Mouse (Mus musculus): ENCODE measurements around the gene Plppr5. TPM values are rescaled to one million over a fixed set of nuclear protein-coding genes. Genes with fewer than 3 reads are reported as not detected.

Gene Plppr5
- total and polyA plus RNA-seq, 3 experiments = not detected

DNA sequence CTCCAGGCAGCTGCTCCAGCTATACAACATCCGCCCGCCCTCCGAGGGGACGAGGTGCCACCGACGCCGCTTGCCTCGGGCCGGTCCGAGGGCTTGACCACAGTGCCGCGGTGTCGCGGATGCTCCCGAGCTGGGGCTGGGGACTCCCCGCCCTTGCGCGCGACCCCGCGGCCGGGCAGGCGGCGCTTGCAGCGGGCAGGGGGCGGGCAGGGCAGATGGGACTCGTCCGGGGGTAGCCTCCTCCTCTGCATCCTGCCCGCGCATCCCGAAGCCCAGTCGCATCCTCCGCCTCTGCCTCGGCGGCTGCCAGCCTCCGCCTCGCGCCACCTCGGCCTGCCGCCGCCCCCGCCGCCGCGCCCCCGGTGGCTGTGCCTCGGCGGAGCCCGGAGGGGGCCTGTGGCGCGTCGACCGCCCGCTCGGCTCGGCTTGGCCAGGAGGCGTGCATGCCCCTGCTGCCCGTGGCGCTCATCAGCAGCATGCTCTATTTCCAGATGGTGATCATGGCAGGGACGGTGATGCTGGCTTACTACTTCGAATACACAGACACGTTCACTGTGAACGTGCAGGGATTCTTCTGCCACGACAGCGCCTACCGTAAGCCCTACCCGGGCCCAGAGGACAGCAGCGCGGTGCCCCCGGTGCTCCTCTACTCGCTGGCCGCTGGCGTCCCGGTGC, 754 bp downstream of the Plppr5 start:
- Histone ChIP-seq H3K27me3 (ENCODE audit: control insufficient read depth in 1 of 2, insufficient read depth in 2 of 2, low read length in 2 of 2) (no peaks in the 10 kb centered on the region), H3K4me3 (ENCODE audit: control insufficient read depth in 1 of 2, insufficient read depth in 1 of 2, low read depth in 2 of 2, low read length in 2 of 2) (no peak overlapping the region), H3K36me3 (ENCODE audit: control insufficient read depth in 1 of 2, insufficient read depth in 2 of 2, low read length in 2 of 2) (no peaks in the 10 kb centered on the region), H3K79me2 (ENCODE audit: control insufficient read depth, insufficient read depth, low read length, poor library complexity) (no peaks in the 10 kb centered on the region), H3K4me1 (ENCODE audit: control insufficient read depth in 1 of 2, insufficient read depth in 2 of 2, low read length in 2 of 2) (no peaks in the 10 kb centered on the region), H3K9ac (ENCODE audit: control insufficient read depth, low read depth, low read length, poor library complexity, severe bottlenecking) (no peak overlapping the region), H3K9me3 (replicated peaks; ENCODE audit: insufficient read depth, low read length) (no peaks in the 10 kb centered on the region), H3K27ac (ENCODE audit: control insufficient read depth, low read depth, low read length) (no peak overlapping the region)
- no peak for DNase-seq (ENCODE audit: low read depth, low spot score)
- TF ChIP-seq USF2 (IDR thresholded peaks at IDR 0.05; ENCODE audit: borderline replicate concordance in 1 of 2, insufficient read depth in 1 of 2, low read depth in 1 of 2, low read length in 2 of 2) = no peak
- TF ChIP-seq EP300 (IDR thresholded peaks at IDR 0.05; ENCODE audit: low read depth in 1 of 2, low read length in 2 of 2) = no peak
- no peak for TF ChIP-seq RCOR1 (IDR thresholded peaks at IDR 0.05; ENCODE audit: low read depth, low read length)
- no peak for TF ChIP-seq USF1 (IDR thresholded peaks at IDR 0.05; ENCODE audit: low read depth, low read length)
- no peak for TF ChIP-seq MYB (IDR thresholded peaks at IDR 0.05; ENCODE audit: low read depth, low read length)
- no peak for TF ChIP-seq POLR2A (IDR thresholded peaks at IDR 0.05; ENCODE audit: control insufficient read depth in 1 of 2, insufficient read depth in 1 of 2, low read depth in 1 of 2, low read length in 2 of 2, poor library complexity in 1 of 2)
- no peak for TF ChIP-seq TAL1 (IDR thresholded peaks at IDR 0.05; ENCODE audit: low read length)
- no peak for TF ChIP-seq UBTF (IDR thresholded peaks at IDR 0.05; ENCODE audit: borderline replicate concordance, insufficient read depth, low read depth, low read length)
- TF ChIP-seq KAT2A (conservative IDR thresholded peaks at IDR 0.05; ENCODE audit: low read depth, low read length) = no peak
- TF ChIP-seq ZC3H11A (IDR thresholded peaks at IDR 0.05; ENCODE audit: low read depth, low read length) = no peak
- TF ChIP-seq ZMIZ1 (IDR thresholded peaks at IDR 0.05; ENCODE audit: low read depth, low read length) = no peak
- TF ChIP-seq CHD2 (IDR thresholded peaks at IDR 0.05; ENCODE audit: low read length) = no peak
- TF ChIP-seq MYC (IDR thresholded peaks at IDR 0.05; ENCODE audit: low read depth, low read length) = no peak
- no peak for TF ChIP-seq SMC3 (IDR thresholded peaks at IDR 0.05; ENCODE audit: low read depth, low read length)
- TF ChIP-seq MAX (IDR thresholded peaks at IDR 0.05; ENCODE audit: low read length) = no peak
- TF ChIP-seq TCF12 (IDR thresholded peaks at IDR 0.05; ENCODE audit: low read depth, low read length) = no peak
- TF ChIP-seq GATA1 (IDR thresholded peaks at IDR 0.05; ENCODE audit: low read depth, low read length) = no peak
- no peak for TF ChIP-seq POLR2AphosphoS5 (IDR thresholded peaks at IDR 0.05; ENCODE audit: borderline replicate concordance, low read depth, low read length)
- TF ChIP-seq MEF2A (IDR thresholded peaks at IDR 0.05; ENCODE audit: extremely low read depth, insufficient replicate concordance, low read depth, low read length, poor library complexity, severe bottlenecking) = no peak
- TF ChIP-seq GABPA (IDR thresholded peaks at IDR 0.05; ENCODE audit: low read depth, low read length) = no peak

DNA sequence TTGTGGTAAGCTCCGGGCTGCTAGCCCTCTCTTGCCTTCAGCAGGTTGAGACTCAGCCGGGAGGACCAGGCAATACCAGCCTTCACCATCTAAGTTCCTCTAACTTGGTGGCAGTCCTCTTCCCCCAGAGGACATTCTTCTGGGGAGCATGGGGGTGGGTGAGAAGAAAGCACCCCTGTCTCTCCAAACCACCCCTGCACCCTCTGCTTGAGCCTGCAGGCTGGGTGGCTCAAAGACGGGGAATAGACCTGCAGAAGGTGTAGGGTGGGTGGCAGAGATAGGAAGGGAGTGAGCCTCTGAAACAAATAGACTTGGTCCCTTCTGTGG, 1.3 kb downstream of the Plppr5 start:
- Histone ChIP-seq H3K9me3 (replicated peaks; ENCODE audit: insufficient read depth, low read length) (no peaks in the 10 kb centered on the region), H3K79me2 (ENCODE audit: control insufficient read depth, insufficient read depth, low read length, poor library complexity) (no peaks in the 10 kb centered on the region), H3K9ac (ENCODE audit: control insufficient read depth, low read depth, low read length, poor library complexity, severe bottlenecking) (no peak overlapping the region), H3K4me3 (ENCODE audit: control insufficient read depth in 1 of 2, insufficient read depth in 1 of 2, low read depth in 2 of 2, low read length in 2 of 2) (no peak overlapping the region), H3K27me3 (ENCODE audit: control insufficient read depth in 1 of 2, insufficient read depth in 2 of 2, low read length in 2 of 2) (no peaks in the 10 kb centered on the region), H3K27ac (ENCODE audit: control insufficient read depth, low read depth, low read length) (no peak overlapping the region), H3K36me3 (ENCODE audit: control insufficient read depth in 1 of 2, insufficient read depth in 2 of 2, low read length in 2 of 2) (no peaks in the 10 kb centered on the region), H3K4me1 (ENCODE audit: control insufficient read depth in 1 of 2, insufficient read depth in 2 of 2, low read length in 2 of 2) (no peaks in the 10 kb centered on the region)
- TF ChIP-seq GATA1 (IDR thresholded peaks at IDR 0.05; ENCODE audit: low read depth, low read length) = no peak
- DNase-seq (ENCODE audit: low read depth, low spot score) = no peak

Measured in MEL (cell line).